Mouse (Mus musculus) hindlimb bud, embryonic 11.5 days (tissue): ENCODE measurements around the gene Cd209c.

ENCODE experiments used
- DNase-seq: peaks from one replicate; pipeline ENCODE4 v3.0.0-alpha.2; 2012; ENCODE audit warnings: low read depth, low spot score; ENCODE audit errors: extremely low spot score

Cd209c gene

DNA sequence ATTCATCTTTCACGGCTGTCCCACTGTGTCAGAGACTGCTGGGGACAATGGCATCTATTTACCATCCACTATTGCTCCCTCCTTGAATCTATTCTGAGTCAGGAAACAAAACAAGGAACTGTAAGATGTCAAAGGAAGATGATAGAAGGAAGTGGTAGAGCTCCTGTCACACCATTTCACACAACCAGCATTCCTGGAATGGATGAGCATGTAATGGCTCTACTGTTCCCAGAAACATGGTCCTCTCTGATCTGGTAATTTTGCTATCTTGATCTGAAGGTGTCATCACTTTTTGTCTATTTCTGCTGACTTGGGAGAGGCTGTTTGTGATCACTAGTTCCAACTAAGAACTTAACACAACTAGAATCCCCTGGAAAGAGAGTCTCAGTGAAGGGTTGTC is at the start of gene Cd209c:
Gene Cd209c (minus strand): TSS at position 101 of the 400 bp plus-strand sequence.
- no peak for DNase-seq

DNA sequence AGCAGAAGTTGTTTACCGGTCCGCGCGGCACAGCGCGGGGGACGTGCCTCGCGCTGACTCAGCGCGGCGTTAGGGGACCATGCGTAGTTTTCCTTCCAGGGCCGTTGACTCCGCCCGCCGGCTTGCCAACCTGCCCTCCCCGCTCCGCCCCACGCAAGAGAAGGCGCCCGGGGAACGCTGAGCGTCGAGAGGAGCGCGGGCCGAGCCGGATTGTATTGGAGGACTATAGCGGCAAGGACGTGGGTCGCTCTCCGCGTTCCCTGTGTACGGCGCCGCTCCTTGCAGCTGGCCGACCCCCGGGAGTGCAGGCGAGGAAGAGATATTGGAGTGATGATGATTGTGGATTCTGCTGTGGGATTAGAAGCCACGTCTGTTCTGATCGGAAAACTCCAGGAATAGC is 39.7 kb upstream of the Cd209c start:
- DNase-seq: no peak

DNA sequence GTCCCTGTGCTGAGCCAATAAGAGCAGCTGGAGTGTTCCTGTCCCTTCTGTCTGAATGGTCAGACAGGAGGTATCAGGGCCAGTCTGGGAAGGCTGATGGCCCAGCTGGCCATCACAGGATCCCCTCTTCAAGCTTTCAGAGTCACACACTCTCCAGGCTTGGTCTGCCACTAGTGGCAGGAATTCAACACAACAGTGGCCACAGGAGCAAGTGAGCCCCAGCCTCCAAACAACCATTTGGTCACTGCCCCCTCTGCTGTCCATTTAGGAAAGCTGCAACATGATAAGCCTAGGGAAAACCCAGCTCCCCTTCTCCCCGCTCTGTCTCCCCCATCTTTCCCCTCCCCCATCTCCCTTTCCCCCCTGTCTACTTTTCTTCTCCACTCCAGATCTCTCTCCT is 1.5 kb upstream of the Cd209c start:
- DNase-seq: no peak

DNA sequence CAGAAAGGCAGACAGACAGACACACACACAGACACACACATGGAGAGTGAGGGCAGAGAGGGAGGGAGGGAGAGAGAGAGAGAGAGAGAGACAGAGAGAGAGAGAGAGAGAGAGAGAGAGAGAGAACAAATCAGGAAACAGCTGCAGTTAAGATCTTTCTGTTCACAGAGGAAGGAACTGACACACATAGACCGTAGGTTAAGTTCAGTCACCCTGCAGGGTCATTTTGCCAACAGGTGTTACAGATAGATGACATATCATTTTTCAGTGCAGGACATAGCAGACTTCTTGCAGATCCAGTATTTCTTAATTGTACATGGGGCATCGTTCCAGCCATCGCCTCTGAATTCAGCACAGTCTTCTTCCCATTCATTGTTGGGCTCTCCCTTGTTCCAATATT is 14.5 kb downstream of the Cd209c start:
- no peak for DNase-seq

DNA sequence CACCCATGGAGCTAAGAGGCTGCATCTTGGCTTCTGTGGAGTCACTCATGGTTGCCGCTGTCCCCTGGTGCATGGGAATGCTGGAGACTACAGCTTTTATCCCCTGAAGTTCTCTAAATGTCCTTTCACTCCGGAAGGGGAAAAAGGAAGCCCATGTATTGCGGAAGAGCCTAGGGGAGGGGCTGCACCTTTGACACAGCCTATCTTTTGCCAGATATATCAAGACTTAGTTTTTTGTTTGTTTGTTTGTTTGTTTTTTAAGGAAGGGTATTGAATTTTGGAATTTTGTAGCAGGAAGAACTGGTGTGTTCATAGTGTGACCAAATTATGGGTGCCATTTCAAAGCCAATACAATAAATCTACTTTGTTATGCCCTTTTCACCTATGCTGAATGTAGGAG is 27.8 kb downstream of the Cd209c start, which contains the start of gene Cd209b:
Gene Cd209b (minus strand): TSS at position 101 of the 400 bp plus-strand sequence.
- DNase-seq: no peak
